Mouse (Mus musculus) MEL (cell line): ENCODE data around the gene Apbb1ip. TPM values are rescaled to one million over a fixed set of nuclear protein-coding genes. Genes with fewer than 3 reads are reported as not detected.
A peak's percentile ranks its signal among the peaks of the same experiment; 100 is the strongest.

Source experiments
- DNase-seq: peaks from one replicate; pipeline ENCODE4 v3.0.0; 2011; ENCODE audit warnings: low read depth, low spot score
- H3K27ac ChIP-seq: 2 replicates; pipeline ENCODE4 v1.5.1; 2012; ENCODE audit warnings: low read depth, mild to moderate bottlenecking, control low read depth, low read length, moderate library complexity; ENCODE audit not compliant: control insufficient read depth
- H3K27me3 ChIP-seq, 2 experiments: fragments of 150-350 bp in 1 of 2; sonication (generic) in 1 of 2; 2 replicates each; pipeline ENCODE4 v1.6.1; 2012; ENCODE audit warnings: low read length in 2 of 2, mild to moderate bottlenecking in 2 of 2, improper control_type of control experiment in 1 of 2, moderate library complexity in 1 of 2; ENCODE audit not compliant: insufficient read depth in 2 of 2, control insufficient read depth in 1 of 2
- H3K36me3 ChIP-seq, 2 experiments: 2 replicates each; pipeline ENCODE4 v1.6.1; 2012 to 2014; ENCODE audit warnings: low read length in 2 of 2, improper control_type of control experiment in 1 of 2, inconsistent platforms in 1 of 2, mild to moderate bottlenecking in 1 of 2; ENCODE audit not compliant: insufficient read depth in 2 of 2, control insufficient read depth in 1 of 2
- H3K4me1 ChIP-seq, 2 experiments: fragments of 150-350 bp in 1 of 2; sonication (generic) in 1 of 2; 2 replicates each; pipeline ENCODE4 v1.6.1; 2012; ENCODE audit warnings: low read length in 2 of 2, improper control_type of control experiment in 1 of 2, mild to moderate bottlenecking in 1 of 2; ENCODE audit not compliant: insufficient read depth in 2 of 2, control insufficient read depth in 1 of 2
- H3K4me3 ChIP-seq, 2 experiments: fragments of 150-350 bp in 1 of 2; sonication (generic) in 1 of 2; 2 replicates each; pipeline ENCODE4 v1.5.1; 2012; ENCODE audit warnings: low read depth in 2 of 2, low read length in 2 of 2, mild to moderate bottlenecking in 2 of 2, moderate library complexity in 2 of 2, control low read depth in 1 of 2, improper control_type of control experiment in 1 of 2; ENCODE audit not compliant: control insufficient read depth in 1 of 2, insufficient read depth in 1 of 2
- H3K79me2 ChIP-seq: 2 replicates; pipeline ENCODE4 v1.6.1; 2012; ENCODE audit warnings: mild to moderate bottlenecking, low read length, moderate library complexity; ENCODE audit not compliant: control insufficient read depth, poor library complexity, insufficient read depth
- H3K9ac ChIP-seq: 2 replicates; pipeline ENCODE4 v1.6.1; 2012; ENCODE audit warnings: low read depth, mild to moderate bottlenecking, control low read depth, low read length, moderate library complexity; ENCODE audit not compliant: control insufficient read depth, poor library complexity, severe bottlenecking
- H3K9me3 ChIP-seq: fragments of 150-350 bp; sonication (generic); replicated peaks from 2 replicates; pipeline ENCODE4 v1.6.1; 2012; ENCODE audit warnings: mild to moderate bottlenecking, low read length, improper control_type of control experiment, moderate library complexity; ENCODE audit not compliant: insufficient read depth
- CHD1 ChIP-seq: IDR thresholded peaks from 2 replicates; pipeline ENCODE4 v1.6.1; 2012; ENCODE audit warnings: low read depth, mild to moderate bottlenecking, inconsistent platforms, low read length, improper control_type of control experiment
- EP300 ChIP-seq, 2 experiments: IDR thresholded peaks; 2 replicates each; pipeline ENCODE4 v1.6.1; 2011; ENCODE audit warnings: improper control_type of control experiment in 2 of 2, low read length in 2 of 2, low read depth in 1 of 2, mild to moderate bottlenecking in 1 of 2
- ETS1 ChIP-seq: IDR thresholded peaks from 2 replicates; pipeline ENCODE4 v1.6.1; 2012; ENCODE audit warnings: low read depth, mild to moderate bottlenecking, inconsistent platforms, low read length, improper control_type of control experiment, moderate library complexity
- GABPA ChIP-seq: IDR thresholded peaks from 2 replicates; pipeline ENCODE4 v1.6.1; 2012; ENCODE audit warnings: low read depth, mild to moderate bottlenecking, inconsistent platforms, low read length, improper control_type of control experiment, moderate library complexity
- GATA1 ChIP-seq: IDR thresholded peaks from 2 replicates; pipeline ENCODE4 v1.6.1; 2011; ENCODE audit warnings: low read depth, low read length, improper control_type of control experiment
- HCFC1 ChIP-seq: IDR thresholded peaks from 2 replicates; pipeline ENCODE4 v1.6.1; 2012; ENCODE audit warnings: low read depth, mild to moderate bottlenecking, inconsistent platforms, low read length, improper control_type of control experiment, moderate library complexity
- MAX ChIP-seq: IDR thresholded peaks from 2 replicates; pipeline ENCODE4 v1.6.1; 2011; ENCODE audit warnings: low read length, improper control_type of control experiment
- MAZ ChIP-seq: IDR thresholded peaks from 2 replicates; pipeline ENCODE4 v1.6.1; 2012; ENCODE audit warnings: low read depth, mild to moderate bottlenecking, inconsistent platforms, low read length, improper control_type of control experiment
- NRF1 ChIP-seq: IDR thresholded peaks from 2 replicates; pipeline ENCODE4 v1.6.1; 2014; ENCODE audit warnings: low read depth, mild to moderate bottlenecking, inconsistent platforms, low read length, improper control_type of control experiment, moderate library complexity; ENCODE audit not compliant: poor library complexity, insufficient read depth, severe bottlenecking
- SIN3A ChIP-seq: IDR thresholded peaks from 2 replicates; pipeline ENCODE4 v1.6.1; 2012; ENCODE audit warnings: low read length, improper control_type of control experiment, inconsistent platforms
- TAL1 ChIP-seq: IDR thresholded peaks from 2 replicates; pipeline ENCODE4 v1.6.1; 2012; ENCODE audit warnings: mild to moderate bottlenecking, inconsistent platforms, low read length, moderate library complexity, mixed read lengths
- TCF12 ChIP-seq: IDR thresholded peaks from 2 replicates; pipeline ENCODE4 v1.6.1; 2014; ENCODE audit warnings: low read depth, mild to moderate bottlenecking, inconsistent platforms, low read length, improper control_type of control experiment, moderate library complexity
- USF1 ChIP-seq: IDR thresholded peaks from 2 replicates; pipeline ENCODE4 v1.6.1; 2014; ENCODE audit warnings: low read depth, mild to moderate bottlenecking, inconsistent platforms, low read length, improper control_type of control experiment, moderate library complexity
- ZMIZ1 ChIP-seq: IDR thresholded peaks from 2 replicates; pipeline ENCODE4 v1.6.1; 2012; ENCODE audit warnings: low read depth, mild to moderate bottlenecking, inconsistent platforms, low read length, improper control_type of control experiment, moderate library complexity
- polyA plus RNA-seq, 2 experiments: library from polyadenylated mRNA; stranded (reverse) in 1 of 2; unstranded in 1 of 2; fragments of >175 nt in 1 of 2; fragments of >200 nt in 1 of 2; gene quantifications; 2 replicates each; pipeline versions ENCODE4 v1.2.1 to v1.2.4; 2012; ENCODE audit warnings: low replicate concordance in 2 of 2, low read depth in 1 of 2; ENCODE audit not compliant: insufficient read length in 2 of 2, insufficient read depth in 1 of 2, missing spikeins in 1 of 2
- total RNA-seq: library from RNA; depleted of rRNA; stranded (reverse); fragments of 300-350 nt; gene quantifications from 2 replicates; pipeline ENCODE4 v1.2.3, GENCODE M21; 2012

The Apbb1ip gene
- total and polyA plus RNA-seq, 3 experiments: 7.4 to 60.7 TPM; not detected in 1

DNA sequence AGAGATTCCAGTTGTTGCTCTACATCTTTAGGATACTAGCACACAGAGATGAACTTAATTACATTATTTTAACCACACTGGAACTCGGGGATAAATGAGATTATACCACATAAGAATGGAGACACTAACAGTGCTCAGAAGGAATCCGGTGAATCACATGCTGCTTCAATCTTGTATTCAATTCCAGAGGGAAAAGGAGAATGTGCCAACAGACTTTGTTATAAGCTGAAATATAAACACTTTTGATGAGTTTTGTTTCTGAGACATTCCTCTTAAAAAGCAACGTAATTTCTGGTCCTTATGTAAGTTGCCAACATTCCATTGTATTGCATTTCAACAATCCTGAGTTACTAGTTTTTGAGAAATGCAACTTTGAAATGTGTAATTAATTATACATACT lies 1.8 kb downstream of the Apbb1ip start:
- no peak for DNase-seq
- Histone ChIP-seq H3K79me2 (peaks cover 40% of the 10 kb centered on the region), H3K9ac (peak overlapping the region; percentile 95), H3K27ac (peak overlapping the region; percentile 95), H3K4me1 (peaks cover 36 to 40% of the 10 kb centered on the region in 2 experiments), H3K27me3 (no peaks in the 10 kb centered on the region), H3K36me3 (peaks cover 0 to 56% of the 10 kb centered on the region in 2 experiments; a peak in 3 of 4 replicates), H3K9me3 (no peaks in the 10 kb centered on the region), H3K4me3 (peak overlapping the region; percentile 39 to 91; a peak in 3 of 4 replicates)
- TF ChIP-seq MAX: no peak
- TF ChIP-seq MAZ: 0 out of 2 replicates have a peak, but pooled peaks have one; percentile 5
- peak; percentile 21; the same call in 1 of the 2 replicates for TF ChIP-seq CHD1

DNA sequence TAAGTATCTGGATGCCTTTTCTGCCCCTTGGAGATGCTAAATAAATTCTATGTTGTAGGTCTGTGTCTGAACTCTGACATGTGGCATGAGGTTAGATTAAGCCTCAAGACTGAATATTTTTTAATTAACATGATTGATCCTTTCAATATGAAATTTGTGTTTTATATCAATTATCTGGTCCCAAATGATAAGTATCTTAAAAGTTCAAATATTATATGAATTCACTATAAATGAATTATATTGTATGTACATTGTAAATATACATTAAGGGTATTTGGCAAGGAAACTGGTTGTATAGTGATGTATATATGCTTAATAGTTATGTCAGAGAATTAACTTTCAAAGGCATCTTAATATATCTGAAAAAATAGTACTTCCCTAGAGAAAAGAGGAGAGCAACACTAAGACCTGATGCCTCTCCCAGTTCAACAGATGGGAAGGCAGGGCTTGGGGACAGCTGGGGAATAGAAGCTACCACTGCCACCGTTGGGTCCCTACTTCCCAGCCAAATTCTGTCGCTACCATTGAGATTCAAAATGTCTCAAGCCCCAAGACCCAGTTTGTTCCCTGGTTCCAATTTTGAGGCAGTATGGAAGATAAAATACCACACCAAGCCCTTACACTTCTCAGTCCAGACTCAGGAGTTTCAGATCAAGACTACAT lies 2.8 kb downstream of the Apbb1ip start:
- TF ChIP-seq CHD1 (peak; percentile 91), NRF1 (no peak), ZMIZ1 (0 out of 2 replicates have a peak, but pooled peaks have one; percentile 33)
- TF ChIP-seq, all 39 proteins: peak for 2
- H3K79me2 ChIP-seq: peaks cover 40% of the 10 kb centered on the region
- H3K27me3 ChIP-seq: no peaks in the 10 kb centered on the region
- H3K9ac ChIP-seq: peak overlapping the region; percentile 95
- H3K4me1 ChIP-seq: peaks cover 40 to 42% of the 10 kb centered on the region in 2 experiments
- H3K9me3 ChIP-seq: no peaks in the 10 kb centered on the region
- H3K36me3 ChIP-seq: peaks cover 0 to 59% of the 10 kb centered on the region in 2 experiments; a peak in 3 of 4 replicates
- peak overlapping the region; percentile 44 for H3K27ac ChIP-seq
- H3K4me3 ChIP-seq: peak overlapping the region; percentile 2 to 91; a peak in 3 of 4 replicates
- DNase-seq: peak; percentile 44

DNA sequence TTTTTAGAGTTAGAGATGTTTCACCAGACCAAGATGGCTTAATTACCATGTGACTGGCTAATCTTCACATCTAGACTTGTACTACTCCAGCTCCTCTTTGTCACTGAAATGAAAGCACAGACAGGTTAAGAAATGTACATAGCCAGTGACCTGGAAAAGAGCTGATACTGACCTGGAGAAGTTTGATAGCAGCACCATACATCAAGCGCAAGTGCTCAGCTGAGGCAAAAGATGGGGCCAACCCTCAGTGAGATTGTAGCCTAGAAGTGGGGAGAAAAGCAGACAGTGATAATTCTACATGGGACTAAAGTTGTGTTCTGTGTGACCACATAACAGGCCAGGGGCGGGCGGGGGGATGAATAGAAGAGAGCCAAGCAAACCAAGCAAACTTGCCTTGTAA lies 3.9 kb downstream of the Apbb1ip start:
- TF ChIP-seq HCFC1 (no peak), EP300 (IDR thresholded peaks at IDR 0.05; ENCODE audit: low read depth in 1 of 2, low read length in 2 of 2) (peak in 1 of 2 experiments; percentile 36; a peak in 3 of 4 replicates), MAX (no peak), ZMIZ1 (no peak), USF1 (peak; percentile 73), SIN3A (peak; percentile 49; the same call in 1 of the 2 replicates), TAL1 (peak; percentile 13; the same call in 1 of the 2 replicates), GATA1 (0 out of 2 replicates have a peak, but pooled peaks have one; percentile 29), TCF12 (peak; percentile 43; the same call in 1 of the 2 replicates), ETS1 (peak; percentile 73), GABPA (no peak), CHD1 (no peak)
- peak; percentile 35 for DNase-seq
- peaks cover 42 to 47% of the 10 kb centered on the region in 2 experiments for H3K4me1 ChIP-seq
- peaks cover 40% of the 10 kb centered on the region for H3K79me2 ChIP-seq
- peak overlapping the region; percentile 43 for H3K27ac ChIP-seq
- H3K27me3 ChIP-seq: no peaks in the 10 kb centered on the region
- H3K36me3 ChIP-seq: peaks cover 0 to 65% of the 10 kb centered on the region in 2 experiments; a peak in 3 of 4 replicates
- H3K9me3 ChIP-seq: no peaks in the 10 kb centered on the region
- no peak overlapping the region for H3K4me3 ChIP-seq
- H3K9ac ChIP-seq: 0 out of 2 replicates have a peak overlapping the region, but pooled peaks have one; percentile 17
